Mouse (Mus musculus) A20 (cell line): ENCODE measurements around the gene Bptf.
"Not testable (repeated sequence)": the region's sequence is repeated elsewhere in the genome, so short reads cannot be mapped to it uniquely, and the experiment has no call there.

ENCODE experiments used
- DNase-seq: peaks from one replicate; pipeline ENCODE4 v3.0.0-alpha.2; 2011; ENCODE audit warnings: low read depth, low spot score

Bptf gene

DNA sequence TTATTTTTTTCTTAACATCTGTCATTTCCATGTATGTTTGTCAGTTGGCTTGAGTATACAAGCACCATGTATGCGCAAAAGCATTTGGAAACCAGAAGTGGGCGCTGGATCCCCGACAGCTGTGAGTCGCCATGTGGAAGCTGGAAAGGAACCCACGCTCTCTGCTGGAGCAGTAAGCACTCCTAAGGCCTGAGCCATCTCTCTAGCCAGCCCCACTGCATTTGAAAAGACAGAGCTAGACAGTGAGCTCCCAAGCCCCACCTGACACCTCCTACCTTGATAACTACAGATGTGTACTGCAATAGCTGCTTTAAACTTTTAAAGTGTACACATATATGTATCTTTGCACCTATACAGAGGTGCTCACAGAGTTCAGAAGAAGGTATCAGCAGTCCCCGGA is 74.5 kb downstream of the Bptf start:
- no peak for DNase-seq

DNA sequence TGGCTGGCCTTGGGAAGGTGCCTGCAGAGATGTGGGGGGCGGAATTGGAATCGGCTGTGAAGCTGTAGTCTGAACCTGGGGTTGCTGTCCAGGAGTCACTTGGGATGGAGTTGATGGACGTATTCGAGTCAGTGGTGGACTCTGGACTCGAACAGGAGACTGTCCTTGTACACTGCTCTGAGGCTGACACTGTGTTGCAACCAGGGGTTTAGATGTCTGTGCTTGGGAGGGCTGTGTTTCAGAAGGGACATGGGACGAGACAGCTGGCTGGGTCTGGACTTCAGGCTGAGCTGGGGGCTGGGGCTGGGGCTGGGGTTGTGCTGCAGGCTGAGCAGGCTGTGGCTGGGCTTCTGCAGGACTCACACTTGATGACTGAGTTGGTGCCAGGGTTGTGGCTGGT is 77.1 kb downstream of the Bptf start:
- DNase-seq: no peak

DNA sequence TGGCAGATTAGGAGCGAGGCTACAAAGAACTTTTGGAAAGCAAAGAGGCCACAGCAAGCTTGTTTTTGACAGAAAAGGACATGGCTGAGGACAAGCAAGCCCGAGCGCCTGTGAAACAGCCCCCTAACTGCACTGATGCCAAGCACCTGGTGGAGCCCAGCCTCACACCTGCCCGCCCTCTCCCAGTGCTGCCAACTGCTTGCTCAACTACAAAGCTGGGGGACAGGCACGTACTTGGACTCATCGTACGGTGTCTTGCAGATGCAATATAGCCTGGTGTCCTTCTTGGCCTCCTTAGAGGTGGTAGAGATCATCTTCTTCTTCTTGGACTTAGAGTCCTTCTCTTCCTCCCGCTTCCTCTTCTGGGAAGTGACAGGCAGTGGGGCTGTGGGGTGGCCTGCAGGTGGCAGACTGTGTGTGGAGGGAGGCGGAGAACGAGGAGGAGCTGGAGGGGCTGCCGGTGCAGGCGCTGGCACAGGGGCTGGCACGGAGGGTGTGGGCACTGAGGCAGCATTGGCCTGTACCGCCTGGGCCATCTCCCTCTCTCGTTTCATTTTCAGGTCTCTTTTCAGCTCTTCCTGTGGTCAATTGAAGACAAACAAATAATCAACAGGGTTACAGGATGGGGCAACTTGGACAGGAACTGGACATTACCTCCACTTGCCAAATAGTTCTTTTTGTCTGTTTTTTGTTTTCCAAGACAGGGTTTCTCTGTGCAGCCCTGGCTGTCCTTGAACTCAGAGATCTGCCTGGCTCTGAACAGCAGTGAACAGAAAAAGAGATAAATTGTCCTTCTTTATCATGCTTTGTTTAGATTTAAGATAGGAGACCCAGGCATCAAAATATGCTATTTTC is 84.9 kb downstream of the Bptf start:
- no peak for DNase-seq

DNA sequence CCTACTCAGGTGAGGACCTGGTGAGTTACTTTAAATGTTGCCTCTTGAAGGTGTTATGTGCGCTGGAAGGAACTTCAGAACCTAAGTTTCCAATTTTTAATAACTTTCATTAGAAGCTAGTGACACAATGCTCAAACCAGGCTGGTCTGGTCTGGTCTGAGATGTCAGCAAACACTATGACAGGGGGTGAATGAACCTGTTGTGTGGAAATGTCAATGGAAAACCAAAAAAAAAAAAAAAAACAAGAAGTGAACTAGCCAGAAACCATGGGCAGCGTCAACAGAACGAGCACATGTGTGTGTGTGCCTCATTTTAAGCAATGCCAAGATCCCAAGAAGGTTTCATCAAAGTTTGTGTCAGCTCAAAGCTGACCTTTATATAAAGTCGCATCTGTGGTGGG is 86.4 kb downstream of the Bptf start:
- no peak for DNase-seq

DNA sequence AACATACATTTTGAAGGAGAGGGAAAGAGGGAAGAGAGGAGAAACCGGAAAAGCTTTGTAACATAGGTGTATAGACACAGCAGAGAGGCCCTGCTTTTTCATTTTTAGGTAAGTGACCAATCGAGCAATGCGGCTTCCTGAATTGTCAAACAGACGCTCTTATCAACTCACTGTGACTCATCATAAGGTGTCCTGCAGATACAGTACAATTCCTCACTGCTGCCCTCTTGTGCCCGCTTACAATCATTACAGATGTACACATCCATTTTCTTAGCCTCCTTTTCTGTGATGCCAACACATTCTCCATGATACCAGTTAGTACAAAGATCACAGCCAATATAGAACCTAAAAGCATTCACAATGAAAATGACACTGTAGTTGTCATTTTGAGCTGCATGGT is 87.6 kb downstream of the Bptf start:
- peak; percentile 77 for DNase-seq

DNA sequence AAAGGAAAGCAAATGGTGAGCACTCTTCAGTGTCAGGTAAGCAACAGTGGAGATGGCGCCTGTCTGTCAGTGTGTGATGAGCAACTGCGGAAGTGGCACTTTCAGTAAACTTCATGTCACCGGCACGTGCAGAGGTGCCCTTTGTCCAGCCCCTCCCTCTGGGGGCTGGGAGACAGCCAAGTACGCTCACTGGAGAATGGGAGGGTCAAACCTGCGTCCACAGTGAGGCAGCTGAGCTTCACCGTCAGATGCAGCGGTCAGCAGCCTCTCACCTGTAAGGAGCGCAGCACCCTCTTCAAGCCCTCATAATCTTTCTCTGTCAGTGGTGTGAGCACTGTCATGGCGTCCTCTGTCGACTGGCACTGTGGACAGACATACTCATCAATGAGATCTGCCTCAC is 88.6 kb downstream of the Bptf start:
- no peak for DNase-seq

DNA sequence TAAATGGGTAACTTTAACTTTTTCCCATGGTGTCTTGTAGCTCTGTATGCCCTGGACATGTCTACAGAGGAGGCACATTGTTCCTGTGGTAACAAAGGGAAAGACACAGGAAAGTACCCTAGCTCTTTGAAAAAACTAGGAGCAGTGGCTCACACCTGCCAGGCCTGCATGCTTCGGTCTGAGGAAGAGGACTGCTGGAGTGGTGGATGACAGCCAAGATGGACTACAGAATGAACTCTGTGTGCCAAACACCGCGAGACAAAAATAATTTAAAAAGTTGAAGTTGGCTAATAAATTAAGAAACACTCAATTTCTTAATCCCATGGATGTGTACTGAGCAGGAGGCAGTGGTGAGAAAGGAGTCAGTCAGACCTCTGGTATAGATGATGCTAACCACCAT is 90.5 kb downstream of the Bptf start:
- DNase-seq: no peak

DNA sequence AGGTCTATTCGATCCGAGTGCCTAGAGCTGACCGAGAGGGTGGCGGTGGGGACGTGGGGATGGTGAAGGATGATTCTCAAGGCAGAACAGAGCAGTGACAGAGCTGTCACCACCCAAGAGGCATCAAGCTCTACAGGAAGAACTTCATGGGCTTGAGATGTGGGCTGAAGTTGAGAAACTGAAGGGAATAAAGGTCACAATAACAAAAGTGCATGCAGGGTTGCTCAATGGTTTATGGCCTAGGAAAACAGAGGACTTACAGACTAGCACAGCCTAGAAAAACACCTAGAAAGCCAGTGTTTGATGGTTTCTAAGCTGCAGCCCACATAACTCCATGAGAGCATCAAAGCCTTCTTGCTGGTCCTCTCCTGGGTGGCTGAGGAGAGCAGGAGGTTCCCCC is 92.5 kb downstream of the Bptf start:
- no peak for DNase-seq

DNA sequence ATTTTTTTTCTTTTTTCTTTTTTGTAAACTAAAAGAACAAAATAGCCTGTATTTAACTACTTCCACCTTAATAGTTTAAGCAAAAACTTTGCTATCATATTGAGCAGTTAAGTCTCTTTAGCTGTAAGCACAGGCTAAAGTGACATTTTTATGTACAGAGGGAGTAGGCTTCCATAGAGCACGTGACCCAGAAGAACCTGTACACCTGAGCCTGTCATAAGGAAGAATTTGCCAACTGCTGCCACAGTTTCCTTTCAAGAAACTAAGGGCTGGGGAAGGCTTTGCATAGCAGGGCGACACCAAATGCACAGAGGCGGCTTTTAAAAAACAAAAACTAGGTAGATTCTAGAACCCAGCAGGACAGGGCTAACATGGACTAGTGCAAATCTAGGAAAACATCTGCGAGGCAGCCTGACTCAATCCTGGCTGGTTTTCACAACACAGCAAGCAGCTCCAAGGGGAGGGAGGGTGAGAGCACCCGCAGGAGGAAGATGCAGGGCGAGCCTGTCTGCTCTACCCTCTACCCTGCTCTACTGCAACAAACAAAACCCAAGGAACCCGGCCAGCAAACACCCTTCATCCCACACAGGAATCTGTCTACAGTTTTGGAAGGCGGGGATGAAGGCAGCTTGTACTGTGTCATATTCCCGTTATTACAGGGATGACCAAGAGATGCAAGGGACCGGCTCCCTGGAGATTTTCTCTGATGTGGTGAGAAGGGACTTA is 97.7 kb downstream of the Bptf start:
- no peak for DNase-seq

DNA sequence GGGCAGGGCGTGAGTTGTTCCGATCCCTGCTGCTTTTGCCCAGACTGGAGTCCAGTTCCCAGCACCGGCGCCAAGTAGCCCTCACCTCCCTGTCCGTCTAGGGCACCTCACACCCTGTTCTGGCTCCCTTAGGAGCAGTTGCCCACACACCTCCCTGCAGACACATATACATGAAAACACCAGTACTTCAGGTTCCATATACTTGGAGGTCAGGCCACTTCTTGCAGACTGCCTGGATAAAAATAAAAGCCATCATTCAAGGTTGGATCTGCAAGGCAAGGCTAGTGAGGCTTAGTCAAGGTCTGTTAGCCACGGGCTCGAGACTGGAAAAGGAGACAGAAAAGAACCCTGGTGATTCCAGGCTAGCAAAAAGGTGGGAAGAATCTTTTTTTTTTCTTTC is 100.3 kb downstream of the Bptf start:
- DNase-seq: no peak

DNA sequence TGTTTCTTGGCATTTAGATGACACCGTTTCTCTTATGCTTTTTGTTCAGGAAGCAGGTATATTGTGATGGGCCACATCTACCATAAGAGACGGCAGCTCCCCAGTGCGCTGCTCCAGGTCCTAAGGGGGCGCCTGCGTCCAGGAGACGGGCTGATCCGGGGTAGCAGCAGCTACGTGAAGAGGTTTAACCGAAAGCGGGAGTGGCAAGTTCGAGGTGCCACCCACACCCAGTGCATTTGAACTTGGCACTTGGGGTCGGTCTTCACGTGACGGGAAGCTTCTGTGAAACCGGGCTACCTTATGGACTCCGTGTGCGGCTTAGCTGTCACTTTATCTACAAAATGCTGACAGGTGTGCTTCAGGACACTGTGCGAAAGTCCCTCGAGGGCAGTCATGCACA is 102.4 kb downstream of the Bptf start:
- peak; percentile 80 for DNase-seq

DNA sequence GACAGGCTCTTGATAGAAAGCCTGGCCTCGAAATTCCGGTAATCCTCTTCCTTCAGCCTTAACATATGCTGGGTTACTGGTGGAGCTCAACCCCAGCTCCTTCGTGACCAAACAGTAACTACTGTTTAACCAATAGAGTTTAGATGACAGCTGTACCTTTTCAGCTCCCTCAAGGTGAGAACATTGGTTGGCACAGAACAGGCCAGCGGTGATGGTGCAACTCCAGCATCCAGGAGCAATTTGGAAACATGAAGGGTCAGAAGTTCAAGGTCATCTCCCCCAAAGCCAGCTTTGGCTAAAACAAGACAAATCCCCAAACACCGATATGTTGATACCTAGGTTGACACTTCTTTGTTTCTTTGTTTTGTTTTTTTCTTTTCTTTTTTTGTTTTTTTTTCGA is 103.2 kb downstream of the Bptf start:
- DNase-seq: no peak

DNA sequence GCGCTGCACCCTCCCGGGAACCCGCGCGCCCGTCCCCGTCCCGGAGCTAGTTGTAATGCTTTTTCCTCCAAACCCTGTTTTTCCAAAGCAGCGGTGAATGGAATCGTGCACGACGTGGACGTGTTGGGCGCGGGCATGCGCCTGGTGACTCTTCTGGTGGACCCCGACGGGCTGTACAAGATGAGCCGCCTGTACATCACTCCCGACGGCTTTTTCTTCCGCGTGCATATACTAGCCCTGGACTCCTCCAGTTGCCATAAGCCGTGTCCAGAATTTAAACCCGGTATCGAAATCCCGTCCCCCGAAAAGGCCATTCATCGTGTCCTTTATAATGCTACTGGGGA is 103.7 kb downstream of the Bptf start:
- no peak for DNase-seq

DNA sequence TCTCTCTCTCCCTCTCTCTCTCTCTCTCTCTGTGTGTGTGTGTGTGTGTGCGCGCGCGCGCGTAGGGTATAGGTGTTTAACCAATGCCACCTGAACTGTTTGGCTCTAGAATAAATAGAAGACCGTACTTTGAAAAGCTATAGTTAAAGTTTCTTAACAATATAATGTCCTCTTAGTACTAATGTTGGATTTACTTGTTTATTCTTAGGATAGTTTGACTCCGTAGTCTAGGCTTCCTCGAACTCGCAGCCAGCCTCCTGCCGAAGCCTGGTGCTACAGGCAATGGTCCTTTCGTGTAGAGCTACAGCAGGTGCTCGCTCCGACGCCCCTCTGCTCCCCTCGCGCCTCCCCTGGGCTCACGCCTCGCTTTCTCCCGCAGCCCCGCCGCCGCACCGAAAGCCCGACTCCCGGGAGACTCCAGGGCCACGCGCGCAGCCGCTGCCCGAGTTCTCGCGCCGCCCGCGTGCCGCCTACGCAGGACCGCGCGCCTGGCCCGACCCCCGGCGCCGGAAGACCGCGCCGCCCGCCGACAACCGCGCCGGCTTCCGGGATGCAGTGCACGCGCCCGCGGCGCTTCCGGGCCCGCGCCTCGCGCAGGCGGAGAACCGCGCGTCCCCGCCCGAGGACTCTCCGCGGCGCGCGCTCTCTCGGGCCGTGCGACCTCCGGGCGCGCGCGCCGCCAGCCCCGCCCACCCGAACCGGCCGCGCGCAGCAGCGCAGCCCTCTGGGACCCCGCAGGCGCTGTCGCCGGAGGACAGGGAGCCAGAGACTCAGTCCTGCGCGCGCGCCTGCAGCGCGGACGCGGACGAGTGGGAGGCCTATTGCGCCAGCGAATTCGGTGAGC is 104.3 kb downstream of the Bptf start:
- DNase-seq: peak; percentile 95

DNA sequence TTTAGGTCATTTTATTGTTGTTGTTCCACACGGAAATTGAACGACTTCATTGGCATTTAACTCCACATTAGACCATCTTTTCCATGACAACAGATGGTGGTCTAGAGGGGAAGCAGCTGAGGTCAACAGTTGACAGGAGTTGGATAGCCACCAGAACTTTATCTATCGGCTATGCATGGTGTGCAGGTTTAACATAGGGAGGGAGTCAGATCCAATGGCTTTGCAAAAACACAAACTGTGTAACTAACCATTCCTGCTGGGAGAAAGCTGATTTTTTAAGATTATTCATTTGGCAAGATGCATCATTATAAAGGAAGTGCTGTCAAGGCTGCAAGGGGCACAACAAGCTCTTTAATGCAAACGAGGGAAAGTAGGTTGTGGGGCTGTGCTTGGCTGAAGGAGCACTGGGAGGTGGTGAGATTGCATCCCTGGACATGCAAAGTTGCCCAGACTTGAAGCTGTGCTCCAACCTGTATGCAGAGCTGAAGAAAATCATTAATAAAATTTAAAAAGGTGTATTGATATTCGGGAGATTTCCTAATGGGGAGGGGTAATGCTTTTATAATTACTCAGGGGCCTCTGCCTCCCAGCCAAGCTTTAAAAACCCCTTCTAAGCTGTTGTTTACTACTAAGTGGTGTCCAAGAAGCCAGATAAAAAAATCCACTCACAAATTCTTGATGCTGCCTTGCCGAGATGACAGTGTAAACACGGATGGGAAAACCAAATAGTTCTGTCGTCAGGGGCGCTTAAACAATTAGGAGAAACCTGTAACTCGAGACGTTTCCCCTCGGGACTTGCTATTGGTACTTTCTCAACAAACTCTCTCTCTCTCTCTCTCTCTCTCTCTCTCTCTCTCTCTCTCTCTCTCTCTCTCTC is 105.1 kb downstream of the Bptf start:
- DNase-seq: peak; percentile 78

DNA sequence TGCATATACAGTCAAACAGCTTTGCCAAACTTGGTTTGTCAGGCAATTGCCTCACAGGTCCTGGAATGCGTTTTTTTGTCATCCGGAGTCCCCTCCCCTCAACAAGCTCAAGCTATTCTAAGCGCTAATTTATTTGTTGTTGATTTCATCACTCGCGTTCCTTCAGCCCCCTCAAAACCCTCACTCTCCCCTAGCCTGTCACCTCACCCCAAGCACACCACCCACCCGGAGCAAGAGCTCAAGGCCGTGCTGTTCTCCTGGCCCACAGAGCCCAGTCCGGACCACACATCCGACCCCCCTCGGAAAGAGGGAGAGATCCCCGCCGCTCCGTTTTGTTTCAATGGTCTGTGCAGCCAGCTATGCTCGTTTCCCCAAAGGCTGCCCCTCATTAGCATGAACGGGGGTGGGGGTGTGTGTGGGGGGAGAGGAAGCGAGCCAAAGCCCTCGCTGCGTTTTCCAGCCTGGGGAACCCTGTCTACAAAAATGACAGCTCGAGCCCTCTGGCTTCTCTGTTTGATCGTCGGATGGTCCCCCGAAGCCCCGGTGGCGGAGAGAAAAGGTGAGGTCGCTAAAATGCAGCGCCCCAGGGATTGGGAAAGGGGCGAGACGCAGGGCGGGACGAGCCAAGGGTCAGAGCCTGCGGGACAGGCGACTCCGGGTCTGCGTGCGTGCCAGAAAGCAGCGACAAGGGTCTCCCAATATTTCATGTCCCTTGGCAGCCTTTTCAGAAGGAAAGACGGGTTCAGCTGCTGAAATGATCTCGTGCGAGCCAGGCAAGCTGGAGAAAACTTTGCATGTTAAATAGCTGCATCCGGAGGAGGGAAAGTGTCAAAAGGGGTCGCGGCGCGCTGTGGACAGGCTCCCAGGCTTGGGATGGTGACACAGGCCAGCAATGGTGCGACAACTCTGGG is 106.3 kb downstream of the Bptf start, which contains the start of gene 1810010H24Rik:
TSS of gene 1810010H24Rik (plus strand) at position 271 of the 911 bp plus-strand sequence.
- DNase-seq: peak; percentile 83

DNA sequence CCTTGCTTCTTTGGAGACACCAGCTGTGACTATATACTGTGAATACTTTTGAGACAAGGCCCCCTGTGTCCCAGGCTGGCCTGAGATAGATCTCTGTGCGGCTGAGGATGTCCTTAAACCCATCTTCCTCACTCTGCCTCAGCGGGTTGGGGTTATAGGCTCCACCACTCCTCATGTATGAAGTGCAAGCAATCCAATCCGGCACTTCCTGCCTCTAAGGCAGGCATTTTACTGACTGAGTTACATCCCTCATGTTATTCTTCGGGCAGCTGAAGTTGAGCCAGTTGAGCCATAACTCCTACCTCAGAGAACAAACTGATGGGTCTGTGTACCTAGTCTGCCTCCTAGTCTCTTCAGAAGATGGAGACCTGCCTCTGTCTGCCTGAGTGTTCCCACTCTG is 107.5 kb downstream of the Bptf start:
- DNase-seq: no peak

DNA sequence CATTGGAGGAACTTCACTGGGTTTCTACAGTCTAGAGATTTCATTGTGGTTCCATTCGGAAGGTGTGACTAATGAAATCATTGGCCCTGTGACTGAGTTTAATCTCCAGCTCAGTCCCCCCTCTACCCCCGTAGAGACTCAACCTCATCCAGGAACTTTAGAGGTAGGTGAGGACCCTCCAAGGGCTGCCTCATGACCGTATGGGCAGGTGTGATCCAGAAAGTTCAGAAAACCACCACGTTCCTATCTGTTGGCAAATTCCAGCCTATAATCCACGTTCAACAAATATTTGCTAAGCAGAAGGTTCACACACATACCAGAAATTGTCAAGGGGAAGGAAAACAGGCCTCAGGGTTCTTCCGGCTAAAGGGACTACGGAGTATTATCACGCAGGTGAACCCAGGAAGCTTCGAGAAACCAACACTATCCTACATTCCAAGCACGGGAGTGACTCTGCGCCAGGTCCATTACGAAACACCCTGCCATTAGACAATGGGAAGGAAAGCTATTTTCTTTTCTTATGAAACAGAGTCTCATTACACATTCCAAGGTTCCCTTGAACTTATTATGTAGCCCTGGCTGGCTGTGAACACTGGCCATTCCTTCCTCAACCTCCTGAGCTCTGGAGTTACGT is 109.8 kb downstream of the Bptf start:
- no peak for DNase-seq

DNA sequence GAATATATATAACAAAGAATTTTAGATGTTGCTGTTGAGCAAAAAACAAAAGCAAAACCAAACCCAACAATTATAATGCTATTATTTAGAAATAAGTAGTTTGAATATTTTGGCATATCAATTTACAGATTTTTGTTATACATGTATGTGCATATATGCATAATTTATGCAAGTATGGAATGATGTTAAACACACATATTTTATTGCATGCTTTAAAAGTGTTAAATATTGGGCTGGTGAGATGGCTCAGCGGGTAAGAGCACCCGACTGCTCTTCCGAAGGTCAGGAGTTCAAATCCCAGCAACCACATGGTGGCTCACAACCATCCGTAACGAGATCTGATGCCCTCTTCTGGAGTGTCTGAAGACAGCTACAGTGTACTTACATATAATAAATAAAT is 112.2 kb downstream of the Bptf start:
- DNase-seq: not testable (repeated sequence)

DNA sequence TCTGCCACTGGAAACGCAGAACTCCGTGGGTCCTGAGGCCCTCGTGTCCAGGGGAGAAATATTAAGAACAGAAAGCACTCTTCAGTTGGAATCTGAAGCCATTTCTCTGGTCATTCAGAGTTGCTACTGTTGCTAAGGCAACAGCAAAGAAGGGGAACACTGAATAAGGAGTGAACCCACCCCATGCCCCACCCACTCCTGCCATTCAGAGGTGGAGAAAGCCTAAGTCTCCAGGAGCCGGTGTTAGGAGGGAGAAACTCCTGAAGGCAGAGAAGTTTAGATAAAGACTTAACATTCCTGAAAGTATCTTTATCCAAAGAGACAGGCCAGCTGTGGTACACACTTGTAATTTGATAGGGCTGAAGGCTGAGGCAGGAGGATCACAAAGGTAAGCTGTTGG is 112.6 kb downstream of the Bptf start:
- no peak for DNase-seq
